Mouse (Mus musculus) bone marrow, adult 2 months (tissue): Measurements from ENCODE around the gene Car4.

Experiments used
- CTCF ChIP-seq: fragments of 200-500 bp; IDR thresholded peaks from 2 replicates; pipeline ENCODE4 v1.5.1; 2011; ENCODE audit warnings: low read length, control low read depth; ENCODE audit not compliant: control insufficient read depth, insufficient read depth
- POLR2A ChIP-seq: fragments of 200-500 bp; IDR thresholded peaks from 2 replicates; pipeline ENCODE4 v1.6.1; 2011; ENCODE audit warnings: low read depth, mild to moderate bottlenecking, control low read depth, low read length, borderline replicate concordance; ENCODE audit not compliant: control insufficient read depth

DNA sequence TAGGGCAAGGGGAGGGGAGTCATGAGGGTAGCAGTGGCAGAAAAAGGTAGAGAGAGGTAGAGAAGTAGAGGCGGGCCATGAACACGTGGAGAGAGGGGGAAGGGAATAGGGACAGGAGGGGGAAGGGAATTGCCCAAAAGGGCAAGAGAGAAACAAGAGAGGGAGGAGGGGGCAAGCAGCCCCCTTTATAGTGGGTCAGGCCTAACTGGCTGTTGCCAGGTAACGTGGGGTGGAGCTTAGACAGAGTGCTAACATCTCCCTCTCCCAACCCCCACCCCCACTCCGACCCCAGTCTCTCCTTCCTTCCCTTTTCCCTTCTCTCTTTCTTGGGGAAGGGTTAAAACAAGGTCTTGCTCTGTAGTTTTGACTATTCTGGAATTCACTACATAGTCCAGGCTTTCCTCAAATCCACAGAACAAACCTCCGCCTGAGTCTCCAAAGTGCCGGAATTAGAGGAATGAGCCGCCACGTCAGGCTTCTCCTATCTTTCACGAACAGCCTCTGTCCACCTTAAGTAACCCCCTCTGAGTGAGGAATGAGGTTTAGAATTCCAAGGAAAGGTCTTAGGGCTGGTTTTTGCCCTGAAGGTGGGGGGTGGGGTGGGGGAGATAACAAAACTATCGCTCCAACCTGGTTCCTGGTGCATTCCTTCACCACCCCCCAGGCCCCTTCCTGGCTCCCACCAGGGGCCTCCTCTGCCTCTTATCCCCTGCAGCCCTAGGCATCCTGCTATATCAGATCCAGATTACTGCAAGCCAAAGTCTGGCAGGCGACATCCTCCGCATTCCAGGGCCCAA, 12.7 kb upstream of the Car4 start:
- TF ChIP-seq POLR2A (no peak), CTCF (no peak)
